Mouse (Mus musculus) heart, postnatal 4 days (tissue): ENCODE measurements around the gene Slc11a2. TPM values are rescaled to one million over a fixed set of nuclear protein-coding genes. Genes with fewer than 3 reads are reported as not detected.

Experiments
- DNase-seq: peaks from one replicate; pipeline ENCODE4 v3.0.0; 2021
- total RNA-seq, 2 experiments: library from RNA; stranded (reverse); gene quantifications; 2 replicates each; pipeline ENCODE4 v1.2.3; 2021

Slc11a2 gene
- total RNA-seq, result 10 to 100 TPM; 40.4 to 43.9 TPM

DNA sequence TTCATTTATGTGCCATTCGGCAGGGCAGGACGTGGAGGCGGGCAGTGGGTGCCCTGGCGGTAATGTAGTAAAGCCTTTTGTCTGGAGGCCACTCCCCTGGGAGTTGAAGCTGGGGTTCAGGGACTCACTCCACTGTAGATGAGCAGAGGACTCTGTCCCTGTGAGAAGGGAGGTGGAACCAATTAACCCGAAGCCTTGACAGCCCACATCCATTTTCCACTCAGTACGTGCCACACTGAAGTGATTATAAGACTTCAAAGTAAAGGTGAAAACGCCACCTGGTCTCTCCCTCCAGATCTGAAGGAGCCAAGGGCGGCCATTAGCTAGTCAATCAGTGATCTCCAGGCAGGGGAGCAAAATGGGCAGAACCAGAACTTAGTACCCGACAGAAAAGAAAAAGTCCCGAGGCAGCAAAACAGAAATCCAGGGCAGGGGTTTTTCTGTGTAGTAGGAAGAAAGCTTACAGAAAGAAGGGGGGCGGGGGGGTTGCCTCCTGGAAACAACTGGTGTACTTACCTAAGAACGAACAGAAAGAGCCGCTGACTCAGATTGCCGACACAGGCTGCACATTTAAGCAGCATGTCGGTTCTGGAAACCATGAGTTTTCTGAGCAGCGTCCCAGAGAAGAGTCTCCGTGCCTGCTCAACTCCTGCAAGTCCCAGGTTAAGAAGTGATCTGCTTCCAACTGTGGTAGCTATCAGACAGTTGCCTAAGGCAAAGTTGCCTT lies at the start of gene Slc11a2:
TSS of gene Slc11a2 (minus strand) at position 677 of the 727 bp plus-strand sequence.
- no peak for DNase-seq

DNA sequence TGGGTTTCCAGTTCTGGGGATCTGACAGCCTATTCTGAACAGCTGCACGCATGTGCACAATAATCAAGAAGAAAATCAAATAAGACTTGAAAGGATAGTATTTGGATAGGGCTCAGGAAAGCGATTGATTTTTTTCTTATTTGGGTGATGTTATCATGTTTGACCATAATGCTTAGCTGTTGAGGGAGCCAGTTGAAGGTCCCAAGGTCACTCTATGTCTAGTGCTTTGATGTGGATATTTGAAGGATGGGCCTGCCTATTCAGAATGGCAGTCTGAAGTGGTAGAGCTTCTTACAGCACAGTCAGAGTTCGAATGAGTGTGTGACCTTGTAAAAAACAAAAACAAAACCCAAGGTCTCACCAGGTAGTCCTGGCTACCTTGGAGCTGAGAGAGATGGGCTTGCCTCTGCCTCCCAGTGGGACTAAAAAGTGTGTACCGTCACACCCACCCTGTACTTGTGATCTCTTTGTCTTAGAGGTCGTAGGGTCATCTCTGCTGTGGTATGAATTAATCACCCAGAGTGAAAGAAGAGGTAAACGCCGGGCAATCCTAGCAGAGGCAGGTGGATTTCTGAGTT lies 49.1 kb upstream of the Slc11a2 start:
- DNase-seq, result no peak

GRCm38 (mm10) chr15:100470037-100470436 lies 45.2 kb upstream of the Slc11a2 start:
- DNase-seq, result no peak

DNA sequence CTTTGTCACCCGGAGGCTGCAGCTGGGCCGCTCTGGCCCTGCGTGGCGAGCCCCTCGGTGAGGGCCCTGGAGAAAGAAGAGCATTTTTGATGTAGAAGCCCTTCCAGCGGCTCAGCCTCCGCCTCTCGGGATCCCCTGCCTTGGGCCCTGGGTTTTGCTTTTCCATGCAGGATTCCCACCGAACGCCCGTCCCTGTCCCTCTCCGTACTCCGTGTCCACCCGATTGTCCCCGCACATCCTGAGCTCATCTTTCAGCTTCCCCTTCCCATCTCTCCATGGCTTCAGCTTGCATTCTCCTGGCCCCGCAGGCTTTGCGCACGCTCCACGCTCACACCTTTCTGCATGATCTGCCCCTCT lies 44.3 kb upstream of the Slc11a2 start:
- no peak for DNase-seq

- DNase-seq, result peak; percentile 90
These were observed 43.7 kb upstream of the Slc11a2 start, which contains the start of gene Letmd1 for GRCm38 (mm10) chr15:100468295-100469188. Gene Letmd1 (plus strand): TSS chr15:100469023.

DNA sequence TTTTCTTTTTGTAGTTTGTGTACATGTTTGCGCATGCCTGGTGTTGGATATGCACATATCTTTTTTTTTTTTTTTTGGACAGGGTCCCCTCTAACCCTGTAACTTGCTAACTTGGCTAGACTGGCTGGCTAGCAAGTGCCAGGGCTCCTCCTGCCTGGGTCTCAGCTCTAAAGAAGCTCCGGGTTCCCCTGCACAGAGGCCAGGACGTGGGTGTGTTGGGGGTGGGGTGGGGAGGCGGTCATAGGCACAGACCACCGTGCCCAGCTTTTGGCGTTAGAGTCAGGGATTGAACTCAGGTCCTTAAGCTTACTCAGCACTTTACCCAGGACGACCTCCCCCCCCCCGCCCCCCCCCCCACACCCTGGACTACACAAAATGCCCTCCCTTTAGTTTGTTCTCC lies 42.9 kb upstream of the Slc11a2 start:
- DNase-seq, result no peak

DNA sequence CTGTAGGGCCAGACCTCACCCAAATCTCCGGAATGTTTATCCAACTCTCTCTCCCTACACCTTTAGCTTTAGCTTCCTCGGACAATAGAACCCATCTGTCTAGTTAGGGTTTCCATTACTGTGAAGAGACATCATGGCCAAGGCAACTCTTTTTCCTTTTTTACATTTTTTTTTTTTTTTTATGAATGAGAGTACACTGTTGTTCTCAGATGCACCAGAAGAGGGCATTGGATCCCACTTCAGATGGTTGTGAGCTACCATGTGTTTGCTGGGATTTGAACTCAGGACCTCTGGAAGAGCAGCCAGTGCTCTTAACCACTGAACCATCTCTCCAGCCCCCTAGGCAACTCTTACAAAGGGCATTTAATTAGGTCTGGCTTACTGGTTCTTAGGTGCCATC lies 40.6 kb upstream of the Slc11a2 start:
- no peak for DNase-seq

- peak; percentile 78 for DNase-seq
These were observed 38.8 kb upstream of the Slc11a2 start for GRCm38 (mm10) chr15:100463712-100464111.

- no peak for DNase-seq
These were observed 37.2 kb upstream of the Slc11a2 start for GRCm38 (mm10) chr15:100462086-100462485.

GRCm38 (mm10) chr15:100461646-100462045 lies 36.8 kb upstream of the Slc11a2 start:
- DNase-seq, result no peak

DNA sequence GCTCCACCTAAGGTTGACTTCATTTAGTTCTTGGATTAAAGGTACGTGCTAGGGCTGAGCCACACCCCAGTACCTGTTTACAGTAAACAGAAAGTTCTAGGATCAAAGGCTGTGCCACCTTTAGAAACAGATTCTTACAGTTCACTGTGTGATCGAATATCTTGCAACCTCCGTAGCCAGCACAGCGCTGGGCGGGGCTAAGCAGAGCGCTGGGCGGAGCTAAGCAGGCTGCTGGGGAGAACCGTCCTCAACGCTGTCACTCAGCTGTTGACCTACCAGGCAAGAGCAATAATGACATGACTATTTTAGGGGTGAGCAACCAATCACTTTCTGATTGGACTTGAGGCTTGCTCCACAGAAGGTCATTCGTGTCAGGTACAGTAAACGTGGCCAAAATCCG lies 36.1 kb upstream of the Slc11a2 start:
- DNase-seq, result no peak

- DNase-seq, result peak; percentile 75
These were observed 33.2 kb upstream of the Slc11a2 start for GRCm38 (mm10) chr15:100458055-100458454.

GRCm38 (mm10) chr15:100457340-100457739 lies 32.5 kb upstream of the Slc11a2 start:
- DNase-seq, result peak; percentile 84

DNA sequence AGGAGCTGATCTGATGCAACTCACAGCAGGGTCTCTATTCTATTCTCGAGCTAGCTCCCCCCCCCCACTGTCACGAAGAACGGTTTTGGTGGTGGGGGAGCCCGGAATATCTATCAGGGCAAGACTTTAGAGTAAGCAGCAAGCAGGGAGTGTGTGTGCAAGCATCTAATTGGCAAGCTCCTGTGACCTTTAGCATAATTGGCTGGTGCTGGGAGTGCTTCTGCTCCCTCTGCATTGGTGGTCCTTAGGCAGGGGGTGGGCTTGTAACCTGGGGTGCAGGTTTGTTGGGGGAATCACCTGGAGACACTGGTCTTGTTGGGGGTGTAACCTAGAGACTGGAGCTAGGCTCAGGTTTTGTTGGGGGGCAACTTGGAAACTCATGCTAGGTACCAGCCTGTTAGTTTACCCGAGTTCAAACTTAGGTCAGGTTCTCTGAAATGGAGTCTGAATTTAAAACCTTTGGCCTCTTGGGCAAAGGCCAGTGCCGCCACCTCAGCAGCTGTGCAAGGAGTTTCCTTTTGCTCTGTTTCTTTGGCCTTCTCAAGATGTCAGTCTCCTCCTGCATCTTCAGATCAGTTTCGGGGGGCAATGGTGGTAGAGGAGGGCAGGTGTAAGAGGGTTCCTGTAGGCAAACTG lies 31.6 kb upstream of the Slc11a2 start:
- DNase-seq, result no peak

DNA sequence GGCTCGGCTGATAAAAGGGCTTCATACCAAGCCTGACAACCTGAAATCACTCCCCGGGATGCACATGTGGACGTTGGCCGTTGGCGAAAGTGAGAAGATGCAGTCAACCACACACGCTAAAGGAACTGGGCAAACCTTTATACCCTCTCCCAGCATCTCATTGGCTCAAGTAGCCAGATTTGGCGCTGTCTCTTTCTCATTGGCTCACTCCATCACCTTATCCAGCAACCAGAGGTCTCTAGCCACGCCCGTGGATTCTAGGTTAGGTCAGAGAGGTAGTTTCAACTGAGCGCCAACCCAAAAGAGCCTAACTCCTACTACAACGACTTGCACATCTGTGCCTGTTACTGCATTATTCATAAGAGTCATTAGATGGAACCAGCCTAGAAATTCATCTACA lies 27.6 kb upstream of the Slc11a2 start:
- DNase-seq, result no peak

DNA sequence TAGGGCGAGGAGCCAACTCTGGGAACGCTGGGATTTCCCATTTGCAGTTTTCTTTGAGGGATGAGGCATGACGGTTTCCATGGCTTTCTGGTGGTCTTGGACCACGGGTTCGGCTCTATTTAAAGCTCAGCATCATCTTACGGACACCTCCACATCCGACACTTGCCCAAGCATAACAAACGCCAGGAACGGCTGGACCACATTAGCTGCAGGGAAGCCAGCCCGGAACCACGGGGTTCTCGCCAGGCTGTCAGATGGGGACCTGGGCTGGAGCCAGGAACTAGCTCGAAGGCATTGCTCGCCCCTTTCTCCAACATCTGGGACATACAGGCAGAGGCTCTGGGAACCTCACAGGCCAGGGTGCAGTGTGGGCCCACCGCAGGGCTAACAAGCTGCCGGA lies 26.4 kb upstream of the Slc11a2 start:
- DNase-seq, result peak; percentile 66

DNA sequence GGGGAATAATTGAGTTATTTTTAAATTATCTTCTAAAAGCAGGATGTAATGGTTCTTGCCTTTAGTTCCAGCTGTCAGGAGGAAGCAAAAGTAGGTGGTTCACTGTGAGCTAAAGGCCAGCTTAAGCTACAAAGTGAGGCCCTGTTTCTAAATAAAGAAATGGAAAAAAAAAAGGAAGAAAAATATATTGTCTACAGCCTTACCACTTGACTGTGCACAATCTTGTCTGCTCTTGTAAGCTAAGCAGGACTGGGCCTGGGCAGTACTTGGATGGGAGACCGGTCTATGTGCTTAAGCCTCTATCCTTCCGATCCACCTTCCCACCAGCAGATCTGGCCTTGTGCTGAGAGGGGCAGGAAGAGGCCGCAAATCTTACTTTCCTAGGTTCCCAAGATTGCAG lies 24.6 kb upstream of the Slc11a2 start:
- DNase-seq, result no peak

GRCm38 (mm10) chr15:100448572-100448971 lies 23.7 kb upstream of the Slc11a2 start:
- no peak for DNase-seq

DNA sequence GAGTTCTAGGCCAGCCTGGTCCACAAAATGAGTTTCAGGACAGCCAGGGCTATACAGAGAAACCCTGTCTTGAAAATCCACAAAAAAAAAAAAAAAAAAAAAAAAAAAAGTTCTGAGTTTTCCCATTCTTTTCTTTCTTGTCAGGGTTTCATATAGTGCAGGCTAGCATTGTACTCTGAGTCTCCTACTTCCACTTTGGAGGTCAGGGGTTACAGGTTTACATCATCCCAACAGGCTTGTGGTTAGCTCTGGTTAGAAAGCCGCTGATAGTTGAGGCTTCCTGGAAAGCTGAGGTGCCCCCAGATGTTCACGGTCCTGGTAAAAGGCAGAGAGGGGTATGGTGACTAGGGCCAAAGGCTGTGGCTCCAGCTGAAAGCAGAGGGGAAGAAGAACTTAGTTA lies 22.0 kb upstream of the Slc11a2 start:
- DNase-seq, result no peak

GRCm38 (mm10) chr15:100443126-100443922 lies 18.5 kb upstream of the Slc11a2 start:
- DNase-seq, result peak; percentile 87

GRCm38 (mm10) chr15:100436518-100436917 lies 11.6 kb upstream of the Slc11a2 start:
- no peak for DNase-seq

GRCm38 (mm10) chr15:100436112-100436511 lies 11.2 kb upstream of the Slc11a2 start:
- no peak for DNase-seq
